Mouse (Mus musculus): ENCODE data around the gene Enpp3. TPM values are rescaled to one million over a fixed set of nuclear protein-coding genes. Genes with fewer than 3 reads are reported as not detected.

The Enpp3 gene
- total RNA-seq (2021): 1 to 10 TPM; 4.8 to 5.6 TPM

DNA sequence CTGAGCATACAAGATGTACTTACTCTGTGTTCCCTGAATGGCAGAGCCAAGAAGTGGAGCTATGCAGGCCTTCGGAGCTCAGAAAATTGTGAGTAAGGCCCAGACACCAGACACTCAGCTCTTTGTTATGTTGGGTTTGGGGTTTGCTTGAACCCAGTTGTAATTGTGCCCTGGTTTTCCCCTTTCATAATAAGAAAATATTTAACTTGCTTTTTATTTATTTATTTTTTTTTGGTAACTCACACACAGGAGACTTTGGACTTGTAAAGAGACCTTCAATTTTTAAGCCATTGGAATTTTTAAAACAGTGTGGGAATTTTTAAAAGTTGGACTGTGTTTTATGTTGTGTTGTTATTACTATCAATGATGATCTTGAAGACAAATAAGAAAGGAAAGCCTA is at the start of gene Enpp3:
Enpp3 (minus strand) TSS at position 148 of the 400 bp plus-strand sequence.
- DNase-seq: no peak

DNA sequence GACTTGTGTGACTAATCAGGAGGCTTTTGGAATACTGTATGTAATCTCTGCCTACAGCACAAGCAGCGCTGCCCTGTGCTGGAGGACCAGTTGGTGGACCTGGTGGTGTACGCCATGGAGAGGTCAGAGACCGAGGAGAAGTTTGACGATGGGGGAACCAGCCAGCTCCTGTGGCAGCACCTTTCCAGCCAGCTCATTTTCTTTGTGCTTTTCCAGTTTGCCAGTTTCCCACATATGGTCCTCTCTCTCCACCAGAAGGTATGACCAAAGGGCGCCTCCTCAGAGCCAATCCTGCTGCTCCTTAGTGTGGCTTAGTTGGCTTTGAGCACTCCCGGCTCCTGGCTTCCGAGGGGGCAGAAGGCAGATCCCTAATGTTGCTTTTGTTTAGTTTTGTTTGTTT is 45.7 kb upstream of the Enpp3 start:
- DNase-seq: no peak

DNA sequence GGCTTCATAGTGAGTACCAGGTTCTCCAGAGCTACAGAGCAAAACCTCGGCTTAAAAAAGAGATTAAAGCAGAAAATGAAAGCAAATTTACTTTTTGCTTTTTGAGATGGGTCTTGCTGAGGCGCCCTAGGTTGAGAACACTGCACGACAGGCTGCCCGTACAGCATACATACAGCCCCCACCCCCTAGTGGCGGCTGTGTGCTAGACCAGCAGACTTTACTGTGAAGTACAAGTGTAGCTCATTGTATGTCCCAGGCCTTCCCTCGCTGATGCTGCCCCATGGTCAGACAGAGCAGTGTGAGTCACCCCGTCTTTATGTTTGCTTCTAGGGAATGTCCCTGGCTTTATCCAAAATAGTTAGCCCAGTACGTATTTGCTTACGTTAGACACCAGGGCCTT is 43.4 kb upstream of the Enpp3 start:
- DNase-seq: peak; percentile 31

DNA sequence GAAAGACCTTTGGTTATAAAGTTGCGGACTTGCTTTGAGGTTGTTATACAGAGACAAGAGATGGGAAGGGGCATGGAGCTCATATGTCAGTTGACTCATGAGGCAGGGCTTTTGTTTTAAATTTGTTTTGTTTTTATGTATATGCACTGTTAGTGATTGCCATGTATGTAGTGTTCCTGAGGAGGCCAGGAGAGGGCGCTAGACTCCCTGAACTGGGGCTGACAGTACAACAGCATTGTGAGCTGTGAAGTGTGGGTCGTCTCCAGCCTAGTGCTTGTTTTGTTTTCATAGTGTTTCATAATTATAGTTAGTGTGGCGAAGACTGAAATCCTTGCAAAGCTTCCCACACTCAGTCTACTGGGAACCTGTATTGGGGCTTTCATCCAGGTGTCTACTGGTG is 31.0 kb upstream of the Enpp3 start:
- DNase-seq: peak; percentile 14

DNA sequence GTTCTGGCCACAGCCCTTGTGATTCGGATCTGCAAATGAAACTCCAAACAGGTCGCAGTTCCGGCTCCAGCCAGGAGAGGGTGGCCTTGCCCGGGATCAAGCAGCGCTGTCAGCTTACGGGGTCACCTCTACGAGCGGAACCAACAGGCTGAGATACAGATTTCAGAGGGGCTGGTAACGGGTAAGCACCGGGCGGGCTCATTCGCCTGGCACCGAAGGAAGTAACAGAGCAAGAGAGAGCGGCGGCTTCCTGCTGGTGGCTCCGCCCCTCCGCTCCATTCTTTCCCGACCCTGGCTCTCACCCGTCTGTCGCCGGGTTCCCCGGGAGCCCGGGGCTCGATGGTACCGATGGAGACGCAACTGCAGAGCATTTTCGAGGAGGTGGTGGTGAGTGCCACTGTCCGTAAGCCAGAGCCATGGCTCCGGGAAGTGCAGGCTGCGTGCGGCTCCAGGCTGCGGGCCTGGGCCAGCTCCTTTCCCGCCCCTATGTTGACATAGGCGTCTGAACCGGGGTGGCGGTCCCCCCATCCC is 27.2 kb upstream of the Enpp3 start, which contains the start of gene Med23:
Med23 (plus strand) TSS at position 227 of the 531 bp plus-strand sequence.
- DNase-seq: peak; percentile 99

DNA sequence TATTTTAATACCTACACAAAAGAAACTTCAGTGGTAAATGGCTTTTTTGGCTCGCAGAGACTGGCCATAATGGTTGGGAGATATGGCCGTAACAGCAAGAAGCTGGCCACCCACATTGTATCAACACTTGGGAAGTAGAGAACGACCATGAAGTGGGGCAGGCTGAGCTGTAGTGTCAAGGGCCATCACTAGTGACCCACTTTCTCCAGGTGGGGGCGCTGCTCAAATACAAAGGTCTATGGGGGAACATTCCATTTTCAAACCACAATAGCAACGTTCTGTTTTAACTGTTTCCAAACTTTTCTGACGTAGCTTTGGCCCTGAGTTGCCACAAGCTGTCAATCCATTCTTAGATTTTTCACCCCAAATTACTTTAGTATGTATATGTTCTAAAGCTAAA is 21.8 kb upstream of the Enpp3 start:
- DNase-seq: no peak

DNA sequence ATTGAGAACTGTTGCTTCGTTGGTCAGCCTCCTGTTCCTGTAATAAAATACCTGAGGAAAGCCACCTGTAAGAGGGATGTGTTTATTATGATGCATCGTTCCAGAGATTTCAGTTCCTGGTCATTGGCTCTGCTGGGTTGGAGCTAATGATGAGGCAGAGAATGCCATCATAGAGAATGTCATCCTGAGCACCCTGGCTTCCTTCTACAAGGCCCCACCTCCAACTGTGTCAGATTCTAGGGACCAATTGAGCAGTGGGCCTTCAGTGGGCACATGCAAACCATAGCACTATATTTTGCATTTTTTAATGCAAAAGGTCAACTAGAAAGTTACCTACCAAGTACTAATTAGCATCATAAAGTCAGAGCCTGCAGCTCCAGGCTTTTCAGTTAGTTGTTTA is 20.5 kb upstream of the Enpp3 start:
- no peak for DNase-seq

- DNase-seq: no peak
These were observed 625 bp downstream of the Enpp3 start for GRCm38 (mm10) chr10:24841998-24842397.

DNA sequence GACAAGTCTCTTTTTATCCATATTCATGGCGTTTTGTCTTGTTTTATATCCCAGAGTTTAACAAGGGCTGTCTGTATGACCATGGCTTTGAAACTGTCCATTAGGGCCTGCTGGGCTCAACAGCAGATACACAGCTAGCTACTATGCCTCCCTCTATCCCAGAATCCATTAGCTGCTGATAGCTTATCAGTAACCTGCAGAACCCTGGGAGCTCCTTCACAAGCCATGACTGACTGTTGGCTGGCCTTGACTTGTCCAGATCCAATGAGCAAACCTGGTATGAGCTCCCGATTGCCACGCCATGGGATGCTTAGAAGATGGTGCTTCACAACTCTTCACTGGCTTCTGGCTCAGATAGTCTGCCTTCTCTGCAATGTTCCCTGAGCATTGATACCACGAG is 1.8 kb downstream of the Enpp3 start:
- DNase-seq: no peak

DNA sequence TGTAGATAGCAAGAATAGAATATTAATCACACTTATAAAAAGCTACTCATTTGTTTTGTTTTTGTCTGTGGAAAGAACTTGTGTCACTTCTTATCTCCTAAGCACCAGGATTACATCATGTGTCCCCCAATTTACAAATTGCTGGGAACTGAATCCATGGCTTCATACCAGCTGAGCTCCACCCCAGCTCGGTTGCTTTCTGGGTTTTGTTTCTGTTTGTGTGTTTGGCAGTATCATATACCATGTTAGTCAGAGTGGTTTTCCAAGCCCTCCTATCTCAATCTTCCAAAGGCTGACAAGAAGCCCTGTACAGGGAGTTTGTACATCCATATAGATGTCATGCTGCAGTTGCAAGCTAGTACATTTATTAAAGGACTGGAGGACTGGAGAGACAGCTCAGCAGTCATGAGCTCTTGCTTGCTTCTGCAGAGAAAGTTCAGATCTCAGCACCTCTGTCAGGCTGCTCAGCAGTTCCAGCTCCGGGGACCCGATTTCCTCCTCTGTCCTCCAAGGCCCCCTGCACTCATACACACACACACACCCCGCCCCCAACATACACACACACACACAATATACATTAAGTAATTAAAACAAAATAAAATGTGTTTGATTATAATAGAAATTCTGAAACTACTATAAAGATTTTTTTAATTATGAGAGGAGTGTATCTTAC is 6.1 kb downstream of the Enpp3 start:
- DNase-seq: no peak

- DNase-seq: no peak
These were observed 6.8 kb downstream of the Enpp3 start for GRCm38 (mm10) chr10:24835702-24836342.

DNA sequence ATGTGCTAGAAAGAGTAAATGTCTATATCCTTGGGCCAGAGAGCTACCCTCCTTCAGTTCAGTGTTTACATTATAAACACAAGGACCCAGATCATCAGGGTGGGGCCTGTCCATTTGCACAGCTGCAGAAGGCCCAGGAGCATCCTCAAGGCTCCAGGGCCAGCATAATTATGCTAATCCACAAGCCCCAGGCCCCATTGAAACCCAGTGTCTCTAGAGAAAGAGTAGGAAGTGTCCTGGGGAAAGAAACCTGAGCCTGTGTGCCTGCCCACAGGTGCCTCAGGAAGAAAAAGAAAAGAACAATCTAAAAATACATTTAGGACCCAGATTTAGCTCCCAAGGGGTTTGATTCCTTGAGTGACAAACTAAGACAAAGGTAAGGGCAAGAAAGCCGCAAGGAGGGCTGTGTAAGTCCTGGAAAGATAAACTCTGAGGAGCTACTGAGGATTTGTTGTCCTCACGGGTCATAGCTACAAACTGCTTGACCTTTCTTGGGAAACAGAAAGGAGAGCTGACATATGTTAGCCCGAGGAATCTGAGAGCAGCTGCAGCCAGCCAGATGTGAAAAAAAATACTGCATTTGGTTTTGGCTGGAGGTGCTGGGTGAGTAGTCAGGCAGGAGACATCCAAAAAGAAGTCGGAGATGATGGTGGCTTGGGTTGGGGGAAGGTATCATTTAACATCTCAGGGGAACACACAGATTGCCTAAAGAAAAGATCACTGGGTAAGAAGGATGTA is 7.8 kb downstream of the Enpp3 start:
- no peak for DNase-seq

- no peak for DNase-seq
These were observed 10.3 kb downstream of the Enpp3 start for GRCm38 (mm10) chr10:24832306-24832705.

- DNase-seq: no peak
These were observed 11.1 kb downstream of the Enpp3 start for GRCm38 (mm10) chr10:24831377-24832095.

- DNase-seq: no peak
These were observed 12.2 kb downstream of the Enpp3 start for GRCm38 (mm10) chr10:24830448-24830847.

- DNase-seq: no peak
These were observed 14.5 kb downstream of the Enpp3 start for GRCm38 (mm10) chr10:24828136-24828535.

- DNase-seq: no peak
These were observed 16.5 kb downstream of the Enpp3 start for GRCm38 (mm10) chr10:24826130-24826529.

- no peak for DNase-seq
These were observed 17.1 kb downstream of the Enpp3 start for GRCm38 (mm10) chr10:24825456-24826081.

GRCm38 (mm10) chr10:24824621-24825020 is 18.0 kb downstream of the Enpp3 start:
- DNase-seq: no peak

DNA sequence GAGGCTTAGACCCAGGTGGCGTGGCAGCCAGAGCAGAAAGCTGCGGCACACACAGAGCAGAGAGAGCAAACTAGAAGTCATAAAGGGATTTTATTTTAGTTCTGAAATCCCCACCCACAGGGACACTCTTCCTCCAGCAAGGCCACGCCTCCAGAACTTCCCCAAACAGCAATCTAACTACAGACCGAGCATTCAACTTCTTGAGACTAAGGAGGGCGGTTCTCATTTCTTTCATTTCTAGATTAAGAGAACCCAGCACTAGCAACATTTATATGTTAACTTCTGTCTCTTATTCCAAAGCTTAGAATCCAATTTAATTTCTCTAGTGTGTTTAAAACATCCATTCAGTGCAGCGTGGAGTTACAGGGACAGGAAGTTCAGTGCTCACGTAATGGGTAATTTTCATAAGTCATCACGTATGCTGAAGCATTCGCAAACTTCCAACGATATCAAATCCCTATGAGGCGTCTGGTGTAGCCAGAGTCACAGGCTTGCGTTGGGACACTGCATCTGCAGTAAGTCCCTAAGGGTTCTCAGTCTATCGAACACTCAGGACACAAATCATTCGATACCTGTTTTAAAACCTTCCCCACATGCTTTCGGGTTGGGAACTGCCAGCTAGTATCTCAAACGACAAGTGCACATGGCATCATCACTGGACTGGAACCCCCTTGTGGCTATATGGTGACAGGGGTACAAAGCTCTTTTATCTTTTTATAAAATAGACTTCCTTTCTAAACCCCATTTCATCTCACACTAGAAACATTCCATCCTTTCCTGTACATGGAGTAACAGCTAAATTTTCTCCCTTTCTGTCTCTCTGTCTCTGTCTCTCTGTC is 18.7 kb downstream of the Enpp3 start:
- DNase-seq: peak; percentile 13

DNA sequence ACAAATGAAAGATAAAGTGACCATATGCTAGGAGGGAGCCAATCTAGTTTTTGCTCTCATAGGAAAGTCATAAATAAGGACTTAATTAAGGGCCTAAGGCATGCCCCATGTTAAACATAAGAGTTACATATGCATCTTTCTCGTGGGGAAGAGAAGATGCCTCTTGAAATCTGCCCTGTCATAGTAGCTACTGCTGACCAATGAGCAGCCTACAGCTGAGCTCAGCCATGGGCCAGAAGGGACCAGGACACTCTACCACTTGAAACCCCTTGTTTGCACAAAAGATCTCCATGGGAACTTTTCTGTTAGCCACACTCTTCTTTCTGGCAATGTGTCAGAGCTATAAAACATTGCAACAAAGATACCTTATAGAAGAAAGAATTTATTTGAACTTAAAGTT is 19.4 kb downstream of the Enpp3 start:
- DNase-seq: no peak

Measured in heart, postnatal 4 days (tissue).